Mouse (Mus musculus) bone marrow macrophage, adult 2 months (primary cell): ENCODE measurements around the gene Tgfb1i1. TPM values are rescaled to one million over a fixed set of nuclear protein-coding genes. Genes with fewer than 3 reads are reported as not detected.

Experiments used
- H3K27ac ChIP-seq: 2 replicates; pipeline ENCODE4 v1.5.1; 2012; ENCODE audit warnings: low read depth, low read length; ENCODE audit not compliant: insufficient read depth
- H3K4me1 ChIP-seq: 2 replicates; pipeline ENCODE4 v1.6.1; 2012; ENCODE audit warnings: low read length; ENCODE audit not compliant: control insufficient read depth, insufficient read depth
- H3K4me3 ChIP-seq: 2 replicates; pipeline ENCODE4 v1.5.1; 2012; ENCODE audit warnings: mild to moderate bottlenecking, low read length, moderate library complexity; ENCODE audit not compliant: insufficient read depth
- CTCF ChIP-seq: IDR thresholded peaks from 2 replicates; pipeline ENCODE4 v1.5.1; 2012; ENCODE audit warnings: low read depth, mild to moderate bottlenecking, low read length, moderate library complexity
- POLR2A ChIP-seq: IDR thresholded peaks from 2 replicates; pipeline ENCODE4 v1.6.1; 2012; ENCODE audit warnings: mild to moderate bottlenecking, low read depth, low read length, borderline replicate concordance
- polyA plus RNA-seq: library from polyadenylated mRNA; stranded (reverse); fragments of >200 nt; gene quantifications from 2 replicates; pipeline ENCODE4 v1.2.4, GENCODE M21; 2012; ENCODE audit not compliant: missing spikeins, insufficient read depth, insufficient read length

Tgfb1i1 gene
- polyA plus RNA-seq, 1 experiment = 1.2 TPM

GRCm38 (mm10) chr7:128256783-128257334 is 10.2 kb downstream of the Tgfb1i1 start:
- Histone ChIP-seq H3K4me1 (no peaks in the 10 kb centered on the region), H3K27ac (no peak overlapping the region)
- TF ChIP-seq CTCF = no peak
- no peak for TF ChIP-seq POLR2A

GRCm38 (mm10) chr7:128265411-128265810 is 18.8 kb downstream of the Tgfb1i1 start, which contains the start of gene Slc5a2:
TSS of gene Slc5a2 (plus strand) at chr7:128265657.
- no peak within 1 kb of the TSS for H3K27ac ChIP-seq
- no peak within 1 kb of the TSS for H3K4me3 ChIP-seq
- no peaks in the 10 kb centered on the region for H3K4me1 ChIP-seq
- no peak for TF ChIP-seq POLR2A
- no peak for TF ChIP-seq CTCF

More at GRCm38 (mm10) chr7:128256783-128257334, 10.2 kb downstream of the Tgfb1i1 start:
- no peak overlapping the region for H3K4me3 ChIP-seq

GRCm38 (mm10) chr7:128266056-128266455 is 19.4 kb downstream of the Tgfb1i1 start:
- no peak overlapping the region for H3K27ac ChIP-seq
- no peak for TF ChIP-seq CTCF
- no peak for TF ChIP-seq POLR2A

GRCm38 (mm10) chr7:128267391-128267790 is 20.8 kb downstream of the Tgfb1i1 start:
- Histone ChIP-seq H3K4me1 (no peaks in the 10 kb centered on the region), H3K4me3 (no peak overlapping the region), H3K27ac (no peak overlapping the region)
- TF ChIP-seq CTCF = no peak
- TF ChIP-seq POLR2A = no peak

More at GRCm38 (mm10) chr7:128266056-128266455, 19.4 kb downstream of the Tgfb1i1 start:
- H3K4me3 ChIP-seq = no peak overlapping the region
- H3K4me1 ChIP-seq = no peaks in the 10 kb centered on the region

DNA sequence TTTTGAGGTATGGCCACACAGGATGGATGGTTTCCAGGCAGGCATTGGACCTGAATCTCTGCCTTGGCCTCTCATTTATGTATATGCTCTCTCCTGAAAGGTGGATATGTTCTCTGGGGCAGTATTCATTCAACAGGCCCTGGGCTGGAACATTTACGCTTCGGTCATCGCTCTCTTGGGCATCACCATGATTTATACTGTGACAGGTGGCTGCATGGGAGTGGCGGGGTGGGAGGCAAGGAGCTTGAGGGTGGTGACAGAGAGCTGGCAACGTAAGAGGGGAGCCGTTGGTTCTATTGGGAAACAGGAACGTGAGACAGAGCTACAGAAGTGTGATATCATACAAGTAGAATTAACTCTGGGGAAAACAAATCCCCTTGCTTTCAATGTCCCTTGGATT is 21.2 kb downstream of the Tgfb1i1 start:
- TF ChIP-seq CTCF (no peak), POLR2A (no peak)
- H3K4me1 ChIP-seq = no peaks in the 10 kb centered on the region
- H3K27ac ChIP-seq = no peak overlapping the region
- H3K4me3 ChIP-seq = no peak overlapping the region

DNA sequence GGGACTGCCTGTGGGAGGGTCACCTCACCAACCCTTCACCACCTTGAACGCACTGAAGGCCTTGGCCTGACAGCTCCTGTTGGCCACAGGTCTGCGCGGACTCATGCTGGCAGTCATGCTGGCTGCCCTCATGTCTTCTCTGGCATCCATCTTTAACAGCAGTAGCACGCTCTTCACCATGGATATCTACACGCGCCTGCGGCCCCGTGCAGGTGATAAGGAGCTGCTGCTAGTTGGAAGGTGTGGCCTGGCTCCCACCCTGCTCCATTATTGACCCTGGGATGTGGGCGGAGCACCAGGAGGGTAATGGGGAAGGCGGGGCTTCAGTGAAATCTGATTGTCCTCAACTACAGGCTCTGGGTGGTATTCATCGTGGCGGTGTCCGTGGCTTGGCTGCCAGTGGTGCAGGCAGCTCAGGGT is 23.8 kb downstream of the Tgfb1i1 start:
- Histone ChIP-seq H3K27ac (no peak overlapping the region), H3K4me1 (no peaks in the 10 kb centered on the region), H3K4me3 (no peak overlapping the region)
- TF ChIP-seq POLR2A = no peak
- TF ChIP-seq CTCF = no peak

DNA sequence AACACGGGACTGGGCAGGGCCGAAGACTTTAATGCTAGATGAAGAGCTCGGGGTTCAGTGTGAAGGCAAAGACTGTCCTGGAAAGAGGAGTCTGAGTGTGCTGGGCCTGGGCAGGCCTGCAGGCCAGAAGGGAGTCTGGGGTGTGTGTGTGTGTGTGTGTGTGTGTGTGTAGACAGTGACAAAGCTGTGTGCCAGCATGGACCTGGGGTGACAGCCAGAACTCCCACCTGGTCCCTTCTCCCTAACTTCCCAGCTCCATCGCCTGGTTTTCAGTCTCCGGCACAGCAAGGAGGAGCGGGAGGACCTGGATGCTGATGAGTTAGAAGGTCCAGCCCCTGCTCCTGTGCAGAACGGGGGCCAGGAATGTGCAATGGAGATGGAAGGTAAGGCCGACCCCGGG is 24.9 kb downstream of the Tgfb1i1 start:
- Histone ChIP-seq H3K4me1 (no peaks in the 10 kb centered on the region), H3K4me3 (no peak overlapping the region), H3K27ac (no peak overlapping the region)
- TF ChIP-seq CTCF (no peak), POLR2A (no peak)

DNA sequence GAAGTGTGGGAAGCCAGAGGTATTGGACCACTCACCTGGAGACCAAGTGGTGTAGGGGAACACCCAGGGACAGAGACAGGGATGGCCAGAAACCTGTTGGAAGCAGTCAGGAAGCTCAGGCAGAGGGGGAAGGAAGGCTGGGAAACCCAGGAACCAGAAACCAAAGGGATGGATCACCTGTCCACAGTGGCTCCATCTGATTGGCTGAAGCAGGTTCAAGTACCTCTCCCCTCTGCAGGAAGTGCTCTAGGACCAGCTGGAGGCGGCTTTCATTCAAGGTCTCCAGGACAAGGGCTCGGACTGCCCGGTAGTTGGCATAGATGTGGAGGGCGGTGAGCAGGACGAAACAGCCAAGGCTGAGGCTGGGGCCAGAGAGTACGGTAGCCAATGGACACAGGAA is 29.4 kb downstream of the Tgfb1i1 start:
- Histone ChIP-seq H3K4me3 (no peak overlapping the region), H3K4me1 (no peaks in the 10 kb centered on the region), H3K27ac (no peak overlapping the region)
- TF ChIP-seq POLR2A (no peak), CTCF (no peak)

DNA sequence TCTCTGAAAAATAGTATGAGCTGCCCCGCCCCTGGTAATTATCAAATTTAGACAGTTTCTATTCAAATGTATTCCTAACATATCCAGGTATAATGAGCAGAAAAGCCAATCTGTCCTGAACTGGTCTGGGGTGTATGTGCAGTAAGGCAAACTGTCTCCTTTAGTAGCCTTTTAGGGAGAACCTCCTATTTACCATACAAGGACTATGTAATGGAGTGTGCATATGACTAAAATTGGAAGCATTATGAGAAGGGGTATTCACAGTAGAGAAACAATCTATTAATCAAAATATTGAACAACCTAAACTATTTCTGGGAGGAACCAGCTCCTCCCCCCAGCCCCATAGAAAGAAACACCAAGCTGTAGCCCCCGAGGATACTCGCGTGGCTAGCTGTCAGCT is 33.1 kb downstream of the Tgfb1i1 start:
- Histone ChIP-seq H3K4me3 (no peak overlapping the region), H3K4me1 (peaks cover 3% of the 10 kb centered on the region; the same call in 1 of the 2 replicates), H3K27ac (no peak overlapping the region)
- no peak for TF ChIP-seq CTCF

DNA sequence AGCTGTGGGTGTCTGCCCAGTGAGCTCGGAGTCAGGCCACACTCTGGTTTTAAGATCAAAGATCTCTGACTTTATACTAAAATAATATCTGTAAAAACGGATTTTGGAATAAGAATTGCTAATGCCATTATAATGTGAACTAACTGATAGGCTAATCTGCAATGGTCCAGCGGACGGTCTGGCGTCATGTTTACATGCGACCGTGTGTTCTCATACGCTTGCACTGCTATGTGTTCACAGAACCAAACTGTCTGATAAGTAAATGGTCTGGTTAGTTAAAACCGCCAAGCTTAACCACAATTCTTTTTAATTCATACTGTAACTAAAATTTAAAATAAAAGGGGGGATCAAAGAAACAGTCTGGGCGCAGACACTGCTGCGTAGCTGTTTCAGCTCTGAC is 35.2 kb downstream of the Tgfb1i1 start:
- Histone ChIP-seq H3K4me3 (no peak overlapping the region), H3K4me1 (peaks cover 11% of the 10 kb centered on the region), H3K27ac (no peak overlapping the region)
- TF ChIP-seq CTCF = no peak
